Mouse (Mus musculus) liver, embryonic 16.5 days (tissue): ENCODE measurements at regions not wholly inside any gene's neighbourhood (a gene's known extent, or its start where the extent isn't known, plus 50 kb on each side); places are given as distances from the start of the nearest gene placed in this dataset.
"Not testable (repeated sequence)": the region's sequence is repeated elsewhere in the genome, so short reads cannot be mapped to it uniquely, and the experiment has no call there.

ENCODE experiments used
- ATAC-seq: fragments of 200-750 bp; cut with Nextera tagmentation; 2 replicates; pipeline ENCODE4 v1.8.0; 2017; ENCODE audit warnings: low read depth, mild to moderate bottlenecking, moderate number of reproducible peaks, moderate library complexity
- H3K27ac ChIP-seq: fragments of 300-500 bp; sonication (generic); 2 replicates; pipeline ENCODE4 v1.5.1; 2014; ENCODE audit warnings: mild to moderate bottlenecking, low read length
- H3K27me3 ChIP-seq: fragments of 300-500 bp; sonication (generic); 2 replicates; pipeline ENCODE4 v1.6.1; 2014; ENCODE audit warnings: low read depth, low read length, mixed read lengths; ENCODE audit not compliant: control insufficient read depth, insufficient read depth
- H3K36me3 ChIP-seq: fragments of 300-500 bp; sonication (generic); 2 replicates; pipeline ENCODE4 v1.6.1; 2014; ENCODE audit warnings: mild to moderate bottlenecking; ENCODE audit not compliant: control insufficient read depth, insufficient read depth
- H3K4me1 ChIP-seq: fragments of 300-500 bp; sonication (generic); 2 replicates; pipeline ENCODE4 v1.6.1; 2014; ENCODE audit warnings: low read depth, low read length, mixed read lengths; ENCODE audit not compliant: control insufficient read depth
- H3K4me2 ChIP-seq: fragments of 300-500 bp; sonication (generic); 2 replicates; pipeline ENCODE4 v1.6.1; 2014; ENCODE audit warnings: low read depth, low read length, mixed read lengths
- H3K4me3 ChIP-seq: fragments of 300-500 bp; sonication (generic); 2 replicates; pipeline ENCODE4 v1.5.1; 2014; ENCODE audit warnings: low read depth, mild to moderate bottlenecking, low read length
- H3K9ac ChIP-seq: fragments of 300-500 bp; sonication (generic); 2 replicates; pipeline ENCODE4 v1.6.1; 2014; ENCODE audit warnings: low read depth, low read length
- H3K9me3 ChIP-seq: fragments of 300-500 bp; sonication (generic); replicated peaks from 2 replicates; pipeline ENCODE4 v1.6.1; 2016; ENCODE audit warnings: low read length; ENCODE audit not compliant: control insufficient read depth
- WGBS: fragments of 180-500 bp; shearing (Covaris S2); extraction: QIAGEN DNeasy Blood & Tissue Kit; methylation state at CpG from one replicate; pipeline ENCODE4 v1.1.7; 2014; ENCODE audit not compliant: insufficient replicate concordance; 5-methylcytosine and 5-hydroxymethylcytosine counted together

GRCm38 (mm10) chr13:26959534-26960100, 97.8 kb upstream of the Prl start:
- Histone ChIP-seq H3K4me2 (no peak overlapping the region), H3K4me3 (no peak overlapping the region), H3K27me3 (no peaks in the 10 kb centered on the region), H3K9ac (no peak overlapping the region), H3K36me3 (no peaks in the 10 kb centered on the region), H3K4me1 (no peaks in the 10 kb centered on the region), H3K27ac (no peak overlapping the region), H3K9me3 (no peaks in the 10 kb centered on the region)
- WGBS = 53% methylated on average over 4 of the region's 4 CpGs
- no peak for ATAC-seq

- not testable (repeated sequence) for H3K27me3 ChIP-seq, H3K9me3 ChIP-seq, H3K4me1 ChIP-seq, H3K27ac ChIP-seq, ATAC-seq, H3K4me3 ChIP-seq, H3K9ac ChIP-seq, H3K4me2 ChIP-seq, H3K36me3 ChIP-seq
Measured at GRCm38 (mm10) chr13:26960531-26960930, 96.8 kb upstream of the Prl start.

- 64% methylated on average over 1 of the region's 1 CpGs for WGBS
- H3K4me2 ChIP-seq = no peak overlapping the region
- no peaks in the 10 kb centered on the region for H3K4me1 ChIP-seq
- H3K9me3 ChIP-seq = no peaks in the 10 kb centered on the region
- no peaks in the 10 kb centered on the region for H3K27me3 ChIP-seq
- no peak overlapping the region for H3K27ac ChIP-seq
- H3K9ac ChIP-seq = no peak overlapping the region
- no peaks in the 10 kb centered on the region for H3K36me3 ChIP-seq
- H3K4me3 ChIP-seq = no peak overlapping the region
- no peak for ATAC-seq
Measured at GRCm38 (mm10) chr13:26976024-26976423, 81.3 kb upstream of the Prl start.

GRCm38 (mm10) chr13:26980475-26980874, 76.9 kb upstream of the Prl start:
- Histone ChIP-seq H3K4me3 (no peak overlapping the region), H3K9me3 (no peaks in the 10 kb centered on the region), H3K36me3 (no peaks in the 10 kb centered on the region), H3K27me3 (no peaks in the 10 kb centered on the region), H3K4me1 (no peaks in the 10 kb centered on the region), H3K9ac (no peak overlapping the region), H3K27ac (no peak overlapping the region), H3K4me2 (no peak overlapping the region)
- 47% methylated on average over 1 of the region's 1 CpGs for WGBS
- no peak for ATAC-seq
